Mouse (Mus musculus) lung, postnatal 25 days (tissue): ENCODE data around the gene Abcc9.

Experiments used
- DNase-seq: peaks from one replicate; pipeline ENCODE4 v3.0.0; 2022; ENCODE audit warnings: low spot score

Abcc9 gene

GRCm38 (mm10) chr6:142545132-142545531 lies 157.0 kb downstream of the Abcc9 start:
- no peak for DNase-seq

- DNase-seq, result no peak
Measured at GRCm38 (mm10) chr6:142543648-142544047, 158.5 kb downstream of the Abcc9 start.

GRCm38 (mm10) chr6:142542800-142543175 lies 159.3 kb downstream of the Abcc9 start:
- no peak for DNase-seq

GRCm38 (mm10) chr6:142542082-142542799 lies 159.9 kb downstream of the Abcc9 start:
- no peak for DNase-seq

- DNase-seq, result no peak
Measured at GRCm38 (mm10) chr6:142540561-142541160, 161.5 kb downstream of the Abcc9 start.

- DNase-seq, result no peak
Measured at GRCm38 (mm10) chr6:142540131-142540530, 162.0 kb downstream of the Abcc9 start.

- DNase-seq, result peak; percentile 52
Measured at GRCm38 (mm10) chr6:142538503-142538902, 163.6 kb downstream of the Abcc9 start.
